ENCODE assay signal across 8 mouse cellular contexts in the genomic region with DNA sequence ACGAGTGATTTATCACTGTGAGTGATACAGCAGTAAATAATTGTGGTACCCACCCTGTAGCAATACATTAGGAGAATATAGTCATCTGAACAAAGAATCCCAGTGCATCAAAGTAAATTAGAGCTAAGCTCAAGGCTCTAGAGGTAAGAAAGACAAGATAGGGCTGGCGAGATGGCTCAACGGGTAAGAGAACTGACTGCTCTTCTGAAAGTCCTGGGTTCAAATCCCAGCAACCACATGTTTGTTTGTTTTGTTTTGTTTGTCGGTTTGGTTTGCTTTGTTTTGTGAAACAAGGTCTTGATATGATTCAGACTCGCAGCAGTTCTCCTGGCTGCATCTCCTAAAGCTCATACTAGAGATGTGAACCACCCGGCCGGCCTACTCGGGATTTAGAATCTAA. TPM values are rescaled to one million over a fixed set of nuclear protein-coding genes. Genes with fewer than 3 reads are reported as not detected.
DNase-seq lines count a peak whose midpoint lies in the region; ATAC-seq lines count a peak whose summit lies in the region.

No protein-coding gene starts in this region.

- no peak overlapping the region; the same call in 1 of the 2 replicates for H3K4me3 ChIP-seq in kidney, embryonic 16.5 days (ENCODE audit: low read length)

- ATAC-seq in kidney, embryonic 16.5 days (ENCODE audit: low FRiP score, low TSS enrichment) = no peak

- H3K4me2 ChIP-seq in kidney, embryonic 16.5 days (replicated peaks; ENCODE audit: low read depth, low read length) = no peak overlapping the region

- H3K9ac ChIP-seq in kidney, embryonic 16.5 days (replicated peaks; ENCODE audit: low read length) = no peak overlapping the region

- 94% methylated on average over 8 of the region's 8 CpGs for WGBS in kidney, embryonic 16.5 days

- H3K9me3 ChIP-seq in kidney, embryonic 16.5 days (ENCODE audit: low read length) = no peaks in the 10 kb centered on the region

- H3K27ac ChIP-seq in kidney, embryonic 16.5 days (ENCODE audit: low read length) = no peak overlapping the region

- H3K4me1 ChIP-seq in kidney, embryonic 16.5 days (ENCODE audit: insufficient read depth, low read length) = no peaks in the 10 kb centered on the region

- H3K36me3 ChIP-seq in kidney, embryonic 16.5 days (ENCODE audit: insufficient read depth, low read length) = no peaks in the 10 kb centered on the region
- H3K36me3 ChIP-seq in splenic B cell, adult 2 months (ENCODE audit: control insufficient read depth, insufficient read depth, low read length, poor library complexity, severe bottlenecking) = no peaks in the 10 kb centered on the region

- no peaks in the 10 kb centered on the region for H3K27me3 ChIP-seq in kidney, embryonic 16.5 days (ENCODE audit: insufficient read depth, low read length)
- no peaks in the 10 kb centered on the region for H3K27me3 ChIP-seq in splenic B cell, adult 2 months (ENCODE audit: control insufficient read depth, insufficient read depth, low read length, poor library complexity, severe bottlenecking)

- DNase-seq in kidney, postnatal 4 days = peak; percentile 16 to 43
- DNase-seq in thymus, postnatal 14 days = peak; percentile 6
- no peak for DNase-seq in thymus, adult 18-20 months
- peak; percentile 25 to 26 for DNase-seq in cerebellum, postnatal 10 days
- peak; percentile 3 for DNase-seq in splenic B cell, adult 2 months (ENCODE audit: low read depth, low spot score)
- no peak for DNase-seq in frontal cortex, postnatal 14 days (ENCODE audit: low spot score in 2 of 2)
- no peak for DNase-seq in frontal cortex, postnatal 25 days (ENCODE audit: low spot score in 2 of 2)

RNA-seq across cellular contexts. Expression of gene Podn, which starts 21.2 kb away (rescaled TPM):
- 0.69 and 0.82 TPM in 2 replicates for polyA plus RNA-seq in kidney, embryonic 16.5 days (2015; fragmentation: Nextera tagmentation; extraction: Ambion mirVana)

RNA-seq across cellular contexts. Expression of gene Scp2, which starts 27.3 kb away (rescaled TPM):
- polyA plus RNA-seq in kidney, embryonic 16.5 days (2015; fragmentation: Nextera tagmentation; extraction: Ambion mirVana) = 264 and 288 TPM in 2 replicates

RNA-seq across cellular contexts. Expression of gene Echdc2, which starts 47.7 kb away (rescaled TPM):
- 44.8 and 50.0 TPM in 2 replicates for polyA plus RNA-seq in kidney, embryonic 16.5 days (2015; fragmentation: Nextera tagmentation; extraction: Ambion mirVana)

Comparison
In these comparisons a context has a peak if more than half of its experiments do, and no peak if none do; other contexts are left out.
1. DNase-seq: peak in kidney, postnatal 4 days (2 of 2), thymus, postnatal 14 days (single experiment), cerebellum, postnatal 10 days (2 of 2) and splenic B cell, adult 2 months (single experiment); none in thymus, adult 18-20 months (0 of 2), frontal cortex, postnatal 14 days (0 of 2) and frontal cortex, postnatal 25 days (0 of 2).